Mouse (Mus musculus): ENCODE measurements around the gene Clec11a.

Clec11a gene

GRCm38 (mm10) chr7:44260410-44260809, 46.3 kb downstream of the Clec11a start:
- in situ Hi-C loops (cut with MboI; ENCODE audit: low pct_unique_long_range_greater_than_20kb in 1 of 2, low sequenced_read_pairs in 2 of 2, unreplicated experiment in 1 of 2), result loop anchor here in 1 of 2 experiments (5.0 to 25.0 kb wide), 2 partner anchors 57 to 377 kb away; no protein-coding TSS in a partner anchor

DNA sequence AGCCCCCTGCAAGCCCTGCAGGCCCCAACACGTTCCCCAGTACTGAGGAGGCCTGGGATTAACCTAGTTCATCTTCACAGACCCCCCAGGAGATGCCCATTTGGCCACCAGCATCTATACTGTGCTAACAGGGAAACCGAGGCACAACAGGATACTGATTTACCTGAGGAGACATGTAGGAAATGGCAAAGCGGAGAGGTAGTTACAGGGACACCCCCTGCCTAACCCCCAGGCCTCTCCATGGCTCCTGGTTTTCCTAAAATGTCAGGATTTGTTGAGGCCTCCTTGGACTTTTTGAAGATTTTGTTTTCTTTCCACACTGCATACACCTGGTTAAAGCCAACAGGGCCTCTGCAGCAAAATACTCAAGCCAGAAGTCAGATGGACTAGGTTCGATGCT, 49.4 kb downstream of the Clec11a start, which contains the start of gene Acp4:
Gene Acp4 (minus strand): TSS at position 101 of the 400 bp plus-strand sequence.
- in situ Hi-C loops (cut with MboI; ENCODE audit: low pct_unique_long_range_greater_than_20kb in 1 of 2, low sequenced_read_pairs in 2 of 2, unreplicated experiment in 1 of 2), result loop anchor here in 1 of 2 experiments (25.0 kb wide), 1 partner anchor 380 kb away; no protein-coding TSS in a partner anchor

DNA sequence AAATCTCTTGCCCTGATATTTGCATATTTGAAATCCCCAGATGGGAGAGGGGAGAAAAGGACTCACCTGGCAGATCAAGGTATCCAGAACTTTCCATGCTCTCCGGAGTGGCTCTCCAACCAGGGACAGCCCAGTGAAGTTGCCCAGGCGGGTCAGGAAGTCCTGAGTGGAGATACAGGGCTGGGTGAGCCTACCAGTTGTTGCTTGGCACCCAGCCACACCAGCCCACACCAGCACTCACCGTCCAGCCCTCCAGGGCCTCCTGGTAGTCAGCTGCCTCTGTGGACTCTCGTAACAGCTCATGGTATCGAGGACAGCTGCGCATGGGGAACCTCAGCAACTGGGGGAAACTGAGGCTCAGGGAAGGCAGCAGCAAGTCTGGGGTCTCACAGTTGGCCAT, 51.8 kb downstream of the Clec11a start:
- in situ Hi-C loops (cut with MboI; ENCODE audit: low pct_unique_long_range_greater_than_20kb in 1 of 2, low sequenced_read_pairs in 2 of 2, unreplicated experiment in 1 of 2), result loop anchor here in 1 of 2 experiments (25.0 kb wide), 1 partner anchor 382 kb away; no protein-coding TSS in a partner anchor

- in situ Hi-C loops (cut with MboI; ENCODE audit: low pct_unique_long_range_greater_than_20kb in 1 of 2, low sequenced_read_pairs in 2 of 2, unreplicated experiment in 1 of 2), result loop anchor here in 1 of 2 experiments (25.0 kb wide), 1 partner anchor 384 kb away; no protein-coding TSS in a partner anchor
Measured at GRCm38 (mm10) chr7:44253023-44253616, 53.6 kb downstream of the Clec11a start.
